Mouse (Mus musculus): Measurements from ENCODE around the gene Ccdc28a. TPM values are rescaled to one million over a fixed set of nuclear protein-coding genes. Genes with fewer than 3 reads are reported as not detected.

Ccdc28a gene
- polyA plus RNA-seq, 1 experiment from 2014 or later = 6.0 TPM

DNA sequence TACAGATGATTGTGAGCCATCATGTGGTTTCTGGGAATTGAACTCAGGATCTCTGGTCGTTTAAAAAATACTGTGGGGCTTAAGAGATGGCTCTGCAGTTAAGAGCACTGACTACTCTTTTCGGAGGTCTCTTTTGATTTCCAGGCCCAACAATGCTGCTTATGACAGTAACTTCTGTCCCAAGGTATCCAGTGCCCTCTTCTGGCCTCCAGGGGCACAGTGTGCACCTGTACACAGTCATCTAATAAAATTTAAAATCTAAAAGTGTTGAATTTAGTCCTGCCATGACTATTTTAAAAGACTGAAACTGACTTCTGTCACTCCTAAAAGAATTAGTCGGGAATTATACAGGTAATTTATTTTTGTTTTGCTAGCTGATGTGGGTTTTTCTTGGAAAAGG is 907 bp downstream of the Ccdc28a start:
- Histone ChIP-seq H3K4me2 (ENCODE audit: low read depth, low read length, severe bottlenecking) (no peak overlapping the region), H3K9ac (ENCODE audit: low read length) (no peak overlapping the region), H3K9me3 (ENCODE audit: control insufficient read depth, low read length) (no peaks in the 10 kb centered on the region), H3K4me3 (ENCODE audit: low read depth, low read length) (no peak overlapping the region), H3K4me1 (replicated peaks; ENCODE audit: control insufficient read depth, insufficient read depth, low read length) (no peaks in the 10 kb centered on the region), H3K27ac (ENCODE audit: low read depth, low read length) (no peak overlapping the region), H3K27me3 (ENCODE audit: control insufficient read depth, insufficient read depth, low read length) (no peaks in the 10 kb centered on the region), H3K36me3 (ENCODE audit: control insufficient read depth, insufficient read depth, low read length) (no peaks in the 10 kb centered on the region)
- DNase-seq (ENCODE audit: low spot score) (no peak), ATAC-seq (replicated peaks; ENCODE audit: low FRiP score) (no peak)
- 58% methylated on average over 3 of the region's 3 CpGs for WGBS

DNA sequence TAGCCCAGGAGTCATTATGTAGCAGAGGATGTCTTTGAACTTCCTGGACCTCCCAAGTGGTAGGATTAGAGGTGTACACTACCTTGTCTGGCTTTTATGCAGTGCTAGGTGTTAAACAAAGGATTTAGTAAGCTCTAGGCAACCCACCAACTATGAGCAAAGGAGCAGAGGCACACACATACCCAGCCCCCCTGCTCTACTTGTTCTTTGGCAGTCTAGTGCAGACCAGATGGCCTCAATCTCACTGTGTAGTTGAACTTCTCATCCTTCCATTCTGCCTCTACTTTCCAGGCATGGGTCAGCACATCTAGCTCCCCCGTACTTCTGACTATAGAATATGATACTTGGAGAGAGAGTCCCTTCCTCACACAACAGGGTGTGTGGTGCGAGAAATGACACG is 10.4 kb downstream of the Ccdc28a start:
- ATAC-seq (replicated peaks; ENCODE audit: low FRiP score) = no peak
- Histone ChIP-seq H3K4me1 (replicated peaks; ENCODE audit: control insufficient read depth, insufficient read depth, low read length) (no peaks in the 10 kb centered on the region), H3K9me3 (ENCODE audit: control insufficient read depth, low read length) (no peaks in the 10 kb centered on the region), H3K9ac (ENCODE audit: low read length) (no peak overlapping the region), H3K4me3 (ENCODE audit: low read depth, low read length) (no peak overlapping the region), H3K4me2 (ENCODE audit: low read depth, low read length, severe bottlenecking) (no peak overlapping the region), H3K27me3 (ENCODE audit: control insufficient read depth, insufficient read depth, low read length) (no peaks in the 10 kb centered on the region), H3K27ac (ENCODE audit: low read depth, low read length) (no peak overlapping the region), H3K36me3 (ENCODE audit: control insufficient read depth, insufficient read depth, low read length) (no peaks in the 10 kb centered on the region)
- no peak for DNase-seq (ENCODE audit: low spot score)
- 88% methylated on average over 3 of the region's 3 CpGs for WGBS

- Histone ChIP-seq H3K27me3 (ENCODE audit: control insufficient read depth, insufficient read depth, low read length) (no peaks in the 10 kb centered on the region), H3K4me2 (ENCODE audit: low read depth, low read length, severe bottlenecking) (no peak overlapping the region), H3K9me3 (ENCODE audit: control insufficient read depth, low read length) (no peaks in the 10 kb centered on the region), H3K9ac (ENCODE audit: low read length) (no peak overlapping the region), H3K27ac (ENCODE audit: low read depth, low read length) (no peak overlapping the region), H3K4me3 (ENCODE audit: low read depth, low read length) (no peak overlapping the region), H3K4me1 (replicated peaks; ENCODE audit: control insufficient read depth, insufficient read depth, low read length) (no peaks in the 10 kb centered on the region), H3K36me3 (ENCODE audit: control insufficient read depth, insufficient read depth, low read length) (no peaks in the 10 kb centered on the region)
- 91% methylated on average over 10 of the region's 10 CpGs for WGBS
- DNase-seq (ENCODE audit: low spot score) = no peak
- no peak for ATAC-seq (replicated peaks; ENCODE audit: low FRiP score)
Observed at GRCm38 (mm10) chr10:18219351-18219750, 15.4 kb downstream of the Ccdc28a start.

- H3K27me3 ChIP-seq (ENCODE audit: control insufficient read depth, insufficient read depth, low read length) = no peaks in the 10 kb centered on the region
- no peak for DNase-seq (ENCODE audit: low spot score)
- no peaks in the 10 kb centered on the region for H3K9me3 ChIP-seq (ENCODE audit: control insufficient read depth, low read length)
- ATAC-seq (replicated peaks; ENCODE audit: low FRiP score) = no peak
- H3K4me2 ChIP-seq (ENCODE audit: low read depth, low read length, severe bottlenecking) = no peak overlapping the region
- no peak overlapping the region for H3K27ac ChIP-seq (ENCODE audit: low read depth, low read length)
- H3K36me3 ChIP-seq (ENCODE audit: control insufficient read depth, insufficient read depth, low read length) = no peaks in the 10 kb centered on the region
- H3K4me1 ChIP-seq (replicated peaks; ENCODE audit: control insufficient read depth, insufficient read depth, low read length) = no peaks in the 10 kb centered on the region
- no peak overlapping the region for H3K4me3 ChIP-seq (ENCODE audit: low read depth, low read length)
- H3K9ac ChIP-seq (ENCODE audit: low read length) = no peak overlapping the region
- 88% methylated on average over 5 of the region's 5 CpGs for WGBS
Observed at GRCm38 (mm10) chr10:18214124-18214523, 20.7 kb downstream of the Ccdc28a start.

GRCm38 (mm10) chr10:18213373-18213772 is 21.4 kb downstream of the Ccdc28a start:
- no peak overlapping the region for H3K4me3 ChIP-seq (ENCODE audit: low read depth, low read length)
- H3K4me1 ChIP-seq (replicated peaks; ENCODE audit: control insufficient read depth, insufficient read depth, low read length) = no peaks in the 10 kb centered on the region
- H3K9me3 ChIP-seq (ENCODE audit: control insufficient read depth, low read length) = no peaks in the 10 kb centered on the region
- H3K9ac ChIP-seq (ENCODE audit: low read length) = no peak overlapping the region
- H3K27ac ChIP-seq (ENCODE audit: low read depth, low read length) = no peak overlapping the region
- H3K36me3 ChIP-seq (ENCODE audit: control insufficient read depth, insufficient read depth, low read length) = no peaks in the 10 kb centered on the region
- no peak overlapping the region for H3K4me2 ChIP-seq (ENCODE audit: low read depth, low read length, severe bottlenecking)
- no peaks in the 10 kb centered on the region for H3K27me3 ChIP-seq (ENCODE audit: control insufficient read depth, insufficient read depth, low read length)
- no peak for DNase-seq (ENCODE audit: low spot score)
- WGBS = 83% methylated on average over 4 of the region's 4 CpGs
- no peak for ATAC-seq (replicated peaks; ENCODE audit: low FRiP score)

DNA sequence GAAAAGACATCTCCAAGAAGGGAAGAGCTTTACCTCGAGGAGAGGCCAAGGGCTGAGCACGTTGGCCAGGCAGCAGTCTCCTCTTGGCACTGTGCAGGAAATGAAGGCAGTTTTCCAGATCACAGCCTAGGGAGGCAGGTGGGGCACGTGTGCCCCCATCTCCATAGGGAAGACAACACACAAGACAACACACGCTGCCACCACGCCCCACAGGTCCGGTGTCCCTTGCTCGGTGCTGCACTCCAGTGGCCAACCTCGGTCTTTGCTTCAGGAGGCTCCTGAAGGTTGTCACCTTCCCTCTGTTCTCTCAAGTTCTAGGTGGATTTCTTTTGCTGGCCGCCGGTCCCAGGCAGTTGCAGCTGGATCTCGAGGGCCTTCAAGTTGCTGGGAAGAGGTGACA is 24.1 kb downstream of the Ccdc28a start, which contains the start of gene Ect2l:
Gene Ect2l (minus strand): TSS at position 165 of the 400 bp plus-strand sequence.
- Histone ChIP-seq H3K27ac (ENCODE audit: low read depth, low read length) (no peak within 1 kb of the TSS), H3K4me3 (ENCODE audit: low read depth, low read length) (no peak within 1 kb of the TSS), H3K36me3 (ENCODE audit: control insufficient read depth, insufficient read depth, low read length) (no peaks in the 10 kb centered on the region), H3K9ac (ENCODE audit: low read length) (no peak within 1 kb of the TSS), H3K9me3 (ENCODE audit: control insufficient read depth, low read length) (no peaks in the 10 kb centered on the region), H3K4me1 (replicated peaks; ENCODE audit: control insufficient read depth, insufficient read depth, low read length) (no peaks in the 10 kb centered on the region), H3K4me2 (ENCODE audit: low read depth, low read length, severe bottlenecking) (no peak within 1 kb of the TSS), H3K27me3 (ENCODE audit: control insufficient read depth, insufficient read depth, low read length) (no peaks in the 10 kb centered on the region)
- DNase-seq (ENCODE audit: low spot score) = peak; percentile 78
- ATAC-seq (replicated peaks; ENCODE audit: low FRiP score) = peak; percentile 49; the same call in 1 of the 2 replicates
- WGBS = 16% methylated on average over 11 of the region's 11 CpGs

DNA sequence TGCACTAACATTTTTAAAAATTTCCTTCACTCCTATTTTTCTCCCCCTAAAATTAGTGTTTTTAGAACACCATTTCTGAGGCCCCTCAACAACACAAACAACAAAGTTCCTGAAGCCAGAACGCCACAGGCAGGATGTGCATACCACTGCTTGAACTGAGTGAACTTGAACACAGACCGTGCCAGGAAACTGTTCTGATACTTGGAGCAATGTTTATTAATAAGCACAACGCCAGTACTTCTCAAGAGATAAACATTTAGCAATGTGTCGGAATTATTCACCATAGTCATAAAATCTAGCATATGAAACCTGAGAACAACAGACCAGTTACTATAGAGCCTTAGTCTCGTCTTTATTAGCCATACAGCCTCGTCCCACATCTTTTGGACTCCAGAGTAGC is 24.7 kb downstream of the Ccdc28a start:
- no peaks in the 10 kb centered on the region for H3K9me3 ChIP-seq (ENCODE audit: control insufficient read depth, low read length)
- no peak overlapping the region for H3K27ac ChIP-seq (ENCODE audit: low read depth, low read length)
- H3K27me3 ChIP-seq (ENCODE audit: control insufficient read depth, insufficient read depth, low read length) = no peaks in the 10 kb centered on the region
- ATAC-seq (replicated peaks; ENCODE audit: low FRiP score) = no peak
- no peaks in the 10 kb centered on the region for H3K4me1 ChIP-seq (replicated peaks; ENCODE audit: control insufficient read depth, insufficient read depth, low read length)
- no peak overlapping the region for H3K9ac ChIP-seq (ENCODE audit: low read length)
- no peaks in the 10 kb centered on the region for H3K36me3 ChIP-seq (ENCODE audit: control insufficient read depth, insufficient read depth, low read length)
- no peak for DNase-seq (ENCODE audit: low spot score)
- no peak overlapping the region for H3K4me3 ChIP-seq (ENCODE audit: low read depth, low read length)
- WGBS = 81% methylated on average over 6 of the region's 6 CpGs
- no peak overlapping the region for H3K4me2 ChIP-seq (ENCODE audit: low read depth, low read length, severe bottlenecking)

GRCm38 (mm10) chr10:18204067-18204466 is 30.7 kb downstream of the Ccdc28a start:
- 4% methylated on average over 7 of the region's 7 CpGs for WGBS
- Histone ChIP-seq H3K9me3 (ENCODE audit: control insufficient read depth, low read length) (no peaks in the 10 kb centered on the region), H3K27me3 (ENCODE audit: control insufficient read depth, insufficient read depth, low read length) (no peaks in the 10 kb centered on the region), H3K36me3 (ENCODE audit: control insufficient read depth, insufficient read depth, low read length) (no peaks in the 10 kb centered on the region), H3K4me3 (ENCODE audit: low read depth, low read length) (no peak overlapping the region), H3K4me1 (replicated peaks; ENCODE audit: control insufficient read depth, insufficient read depth, low read length) (no peaks in the 10 kb centered on the region), H3K9ac (ENCODE audit: low read length) (no peak overlapping the region), H3K27ac (ENCODE audit: low read depth, low read length) (no peak overlapping the region), H3K4me2 (ENCODE audit: low read depth, low read length, severe bottlenecking) (no peak overlapping the region)
- DNase-seq (ENCODE audit: low spot score) = no peak
- ATAC-seq (replicated peaks; ENCODE audit: low FRiP score) = no peak

- H3K27ac ChIP-seq (ENCODE audit: low read depth, low read length) = no peak overlapping the region
- ATAC-seq (replicated peaks; ENCODE audit: low FRiP score) (no peak), DNase-seq (ENCODE audit: low spot score) (no peak)
- H3K4me3 ChIP-seq (ENCODE audit: low read depth, low read length) = no peak overlapping the region
- H3K27me3 ChIP-seq (ENCODE audit: control insufficient read depth, insufficient read depth, low read length) = no peaks in the 10 kb centered on the region
- H3K9me3 ChIP-seq (ENCODE audit: control insufficient read depth, low read length) = no peaks in the 10 kb centered on the region
- H3K9ac ChIP-seq (ENCODE audit: low read length) = no peak overlapping the region
- H3K4me1 ChIP-seq (replicated peaks; ENCODE audit: control insufficient read depth, insufficient read depth, low read length) = no peaks in the 10 kb centered on the region
- WGBS = 84% methylated on average over 3 of the region's 3 CpGs
- no peak overlapping the region for H3K4me2 ChIP-seq (ENCODE audit: low read depth, low read length, severe bottlenecking)
- no peaks in the 10 kb centered on the region for H3K36me3 ChIP-seq (ENCODE audit: control insufficient read depth, insufficient read depth, low read length)
Observed at GRCm38 (mm10) chr10:18202401-18202800, 32.4 kb downstream of the Ccdc28a start.
